Mouse (Mus musculus) lung, postnatal 25 days (tissue): ENCODE results near the gene Mrgprb5.
"Not testable (repeated sequence)": the region's sequence is repeated elsewhere in the genome, so short reads cannot be mapped to it uniquely, and the experiment has no call there.

Source experiments
- DNase-seq: peaks from one replicate; pipeline ENCODE4 v3.0.0; 2022; ENCODE audit warnings: low spot score

Mrgprb5 gene

DNA sequence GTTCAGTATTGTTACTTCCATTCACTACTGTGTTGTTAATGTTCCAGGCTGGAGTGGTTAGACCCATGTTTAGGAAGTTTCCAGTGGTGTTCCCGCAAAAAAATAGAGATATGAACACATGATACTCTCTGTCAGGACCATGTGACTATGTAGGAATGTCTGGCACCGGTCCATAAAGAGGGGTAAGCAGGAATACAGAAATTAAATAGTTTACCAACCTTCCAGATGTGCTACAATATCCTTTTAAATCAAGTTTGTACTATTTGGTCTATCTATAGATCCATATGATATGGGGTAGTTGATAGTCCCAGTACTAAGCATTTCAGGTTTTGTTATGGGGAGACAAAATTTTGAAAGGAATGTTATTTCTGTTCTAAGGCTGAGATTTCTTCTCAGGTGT lies at the start of gene Mrgprb5:
Mrgprb5 (minus strand) TSS at position 101 of the 400 bp plus-strand sequence.
- DNase-seq: no peak

DNA sequence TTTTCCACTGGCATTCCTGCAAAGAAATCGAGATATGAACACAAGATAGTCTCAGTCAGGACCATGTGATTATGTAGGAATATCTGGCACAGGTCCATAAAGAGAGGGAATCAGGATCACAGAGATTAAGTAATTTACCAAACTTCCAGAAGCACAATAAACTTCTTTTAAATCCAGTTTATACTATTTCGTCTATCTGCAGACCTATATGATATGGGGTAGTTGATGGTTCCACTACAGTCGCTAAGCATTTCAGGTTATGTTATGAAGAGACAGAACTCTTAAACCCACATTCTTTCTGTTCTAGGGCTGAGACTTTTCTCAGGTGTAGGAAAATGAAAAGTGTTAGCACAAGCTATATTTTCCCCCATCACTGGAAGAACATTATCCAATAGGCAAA lies 30.4 kb upstream of the Mrgprb5 start, which contains the start of gene Mrgprb4:
Mrgprb4 (minus strand) TSS at position 101 of the 400 bp plus-strand sequence.
- DNase-seq: no peak

GRCm38 (mm10) chr7:48167471-48167870 lies 1.3 kb downstream of the Mrgprb5 start:
- no peak for DNase-seq

- peak; percentile 21 for DNase-seq
These were observed 30.5 kb downstream of the Mrgprb5 start for GRCm38 (mm10) chr7:48138248-48138702.

DNA sequence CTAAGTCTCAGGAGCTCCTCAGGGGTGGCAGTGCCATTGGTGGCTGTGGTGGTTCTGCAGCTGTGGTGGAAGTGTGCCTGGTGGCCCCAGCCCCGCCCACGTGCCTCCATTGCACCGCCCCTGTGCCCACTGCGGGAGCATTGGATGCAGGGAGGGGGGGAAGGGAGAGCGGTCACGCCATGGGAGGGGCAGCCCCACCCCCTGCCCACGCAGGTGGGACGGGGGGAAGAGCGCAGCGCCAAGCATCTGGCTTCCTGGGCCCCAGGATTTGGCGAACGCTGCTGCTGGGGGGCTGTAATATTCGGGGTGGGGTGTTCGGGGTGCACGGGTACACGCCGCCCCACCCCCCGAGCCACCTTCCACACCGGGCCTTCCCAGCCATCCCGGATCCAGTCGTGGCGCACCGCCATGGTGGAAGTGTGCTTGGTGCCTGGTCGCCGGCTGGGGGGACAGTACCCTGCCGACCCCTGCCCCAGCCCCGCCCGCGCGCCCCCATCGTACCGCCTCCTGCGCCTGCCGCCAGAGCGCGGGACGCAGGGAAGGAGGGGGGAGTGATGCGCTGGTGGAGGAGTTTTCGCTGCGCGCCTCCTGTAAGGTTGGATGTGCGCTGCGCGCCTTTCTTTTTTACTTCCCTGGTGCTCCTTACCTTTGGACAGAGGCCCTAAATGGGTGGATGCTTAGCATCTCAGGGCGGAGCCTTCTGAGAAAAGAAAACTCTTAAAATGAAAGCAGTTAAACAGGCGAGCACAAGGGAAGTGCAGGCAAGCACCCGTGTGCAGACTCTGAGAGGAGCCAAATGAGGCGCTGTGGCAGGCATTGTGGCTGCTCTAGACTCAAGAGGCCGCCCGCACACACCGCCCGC lies 31.4 kb downstream of the Mrgprb5 start:
- DNase-seq: no peak

GRCm38 (mm10) chr7:48132674-48133073 lies 36.1 kb downstream of the Mrgprb5 start:
- DNase-seq: no peak

DNA sequence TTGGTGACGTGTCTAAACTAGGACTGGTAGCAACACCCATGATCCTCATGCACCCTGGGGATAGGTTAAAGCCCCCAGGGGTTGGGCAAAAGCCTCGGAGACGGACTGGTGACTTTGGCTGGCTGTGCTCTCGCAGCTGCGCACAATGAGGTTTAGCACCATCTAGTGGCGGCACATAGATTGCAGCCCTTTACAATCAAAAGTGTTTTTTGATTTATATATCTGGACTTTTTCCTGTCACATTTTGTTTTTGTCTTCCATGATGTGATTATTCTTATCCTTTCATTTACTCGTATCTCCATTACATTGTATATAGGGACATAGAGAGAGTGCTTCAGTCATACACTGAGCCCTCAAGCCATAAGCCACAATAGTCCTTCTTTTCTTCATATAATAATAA lies 36.6 kb downstream of the Mrgprb5 start:
- not testable (repeated sequence) for DNase-seq

DNA sequence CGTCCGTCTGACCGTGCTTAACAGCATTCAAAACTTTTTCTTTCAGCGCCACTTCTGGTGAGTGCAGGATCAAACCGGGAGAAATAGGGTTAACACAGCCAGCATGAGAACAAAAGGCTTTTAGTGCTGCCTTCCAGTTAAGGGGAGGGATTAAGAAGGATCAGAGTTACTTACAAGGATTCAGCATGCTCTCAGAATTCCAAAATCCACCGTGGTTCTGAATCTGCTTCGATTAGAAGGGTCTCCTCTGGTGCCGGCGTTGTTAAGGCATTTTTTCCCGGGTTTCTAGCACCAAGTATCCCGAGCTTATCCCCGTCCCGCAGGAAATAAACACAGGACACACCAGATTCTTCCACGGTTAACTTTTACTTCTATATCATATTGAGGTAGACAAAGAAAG lies 37.0 kb downstream of the Mrgprb5 start:
- DNase-seq: not testable (repeated sequence)

DNA sequence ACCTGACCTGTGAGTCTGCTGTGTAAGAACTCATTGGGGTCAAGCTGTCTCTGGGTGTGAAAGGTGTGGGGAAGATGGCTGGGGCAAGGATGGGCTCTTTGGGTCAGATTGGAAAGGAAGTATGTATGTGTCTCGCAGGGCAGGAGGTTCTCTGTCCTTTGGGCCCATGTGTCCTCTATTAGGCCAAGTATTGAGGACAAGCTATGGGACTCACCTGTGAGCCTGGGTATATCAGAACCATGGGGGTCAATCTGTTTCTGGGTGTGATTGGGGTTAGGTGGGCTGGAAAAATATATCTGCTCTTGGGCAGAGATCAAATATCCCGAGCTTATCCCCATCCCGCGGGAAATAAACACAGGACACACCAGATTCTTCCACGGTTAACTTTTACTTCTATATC lies 45.0 kb downstream of the Mrgprb5 start:
- no peak for DNase-seq
